Mouse (Mus musculus): ENCODE results near the gene Etv6.

GRCm38 (mm10) chr6:134183592-134184342, 148.3 kb downstream of the Etv6 start:
- TF ChIP-seq CTCF (IDR thresholded peaks at IDR 0.05; ENCODE audit: borderline replicate concordance, insufficient read depth, low read length) (no peak), POLR2A (IDR thresholded peaks at IDR 0.05; ENCODE audit: low read depth, low read length) (no peak)
